Mouse (Mus musculus) fat pad, adult 2 months (tissue): ENCODE data around the gene Myoz1.
"Not testable (repeated sequence)": the region's sequence is repeated elsewhere in the genome, so short reads cannot be mapped to it uniquely, and the experiment has no call there.

Experiments
- DNase-seq: peaks from one replicate; pipeline ENCODE4 v3.0.0-alpha.2; 2011; ENCODE audit warnings: low read depth, low spot score; ENCODE audit errors: extremely low read depth

Myoz1 gene

GRCm38 (mm10) chr14:20638702-20639101 is 17.6 kb downstream of the Myoz1 start:
- DNase-seq, result no peak

- no peak for DNase-seq
These were observed 18.3 kb downstream of the Myoz1 start for GRCm38 (mm10) chr14:20637818-20638574.

- DNase-seq, result not testable (repeated sequence)
These were observed 19.4 kb downstream of the Myoz1 start for GRCm38 (mm10) chr14:20636968-20637367.

GRCm38 (mm10) chr14:20635546-20635945 is 20.8 kb downstream of the Myoz1 start:
- no peak for DNase-seq

GRCm38 (mm10) chr14:20631253-20631652 is 25.1 kb downstream of the Myoz1 start:
- no peak for DNase-seq

- DNase-seq, result no peak
These were observed 29.4 kb downstream of the Myoz1 start for GRCm38 (mm10) chr14:20626971-20627370.

- no peak for DNase-seq
These were observed 29.9 kb downstream of the Myoz1 start for GRCm38 (mm10) chr14:20626447-20626846.

- no peak for DNase-seq
These were observed 33.4 kb downstream of the Myoz1 start for GRCm38 (mm10) chr14:20622907-20623306.

- DNase-seq, result no peak
These were observed 33.9 kb downstream of the Myoz1 start for GRCm38 (mm10) chr14:20622412-20622811.

GRCm38 (mm10) chr14:20621903-20622302 is 34.4 kb downstream of the Myoz1 start:
- DNase-seq, result no peak

GRCm38 (mm10) chr14:20619131-20619530 is 37.2 kb downstream of the Myoz1 start:
- DNase-seq, result no peak

- no peak for DNase-seq
These were observed 38.1 kb downstream of the Myoz1 start for GRCm38 (mm10) chr14:20618211-20618610.

GRCm38 (mm10) chr14:20616421-20616820 is 39.9 kb downstream of the Myoz1 start:
- DNase-seq, result no peak

- no peak for DNase-seq
These were observed 41.3 kb downstream of the Myoz1 start for GRCm38 (mm10) chr14:20615075-20615474.

- peak; percentile 77 for DNase-seq
These were observed 43.5 kb downstream of the Myoz1 start for GRCm38 (mm10) chr14:20612820-20613219.

- DNase-seq, result peak; percentile 70
These were observed 46.2 kb downstream of the Myoz1 start for GRCm38 (mm10) chr14:20610146-20610545.

- DNase-seq, result no peak
These were observed 46.8 kb downstream of the Myoz1 start for GRCm38 (mm10) chr14:20609519-20609918.

- peak; percentile 84 for DNase-seq
These were observed 48.8 kb downstream of the Myoz1 start for GRCm38 (mm10) chr14:20607396-20608126.

GRCm38 (mm10) chr14:20601287-20601686 is 55.1 kb downstream of the Myoz1 start:
- no peak for DNase-seq

GRCm38 (mm10) chr14:20600203-20600602 is 56.1 kb downstream of the Myoz1 start:
- no peak for DNase-seq

- no peak for DNase-seq
These were observed 56.8 kb downstream of the Myoz1 start for GRCm38 (mm10) chr14:20599542-20599941.
